Mouse (Mus musculus) hindbrain, postnatal 0 days (tissue): ENCODE measurements around the gene Gtf2i. TPM values are rescaled to one million over a fixed set of nuclear protein-coding genes. Genes with fewer than 3 reads are reported as not detected.

Experiments
- ATAC-seq: fragments of 200-750 bp; cut with Nextera tagmentation; 2 replicates; pipeline ENCODE4 v1.8.0; 2017; ENCODE audit warnings: mild to moderate bottlenecking, moderate TSS enrichment, moderate library complexity
- DNase-seq: peaks from one replicate; pipeline ENCODE4 v3.0.0-alpha.2; 2015; ENCODE audit warnings: low spot score
- H3K27ac ChIP-seq: fragments of 300-500 bp; sonication (generic); 2 replicates; pipeline ENCODE4 v1.5.1; 2014; ENCODE audit warnings: mild to moderate bottlenecking
- H3K27me3 ChIP-seq: fragments of 300-500 bp; sonication (generic); 2 replicates; pipeline ENCODE4 v1.6.1; 2014; ENCODE audit warnings: low read length, mixed read lengths; ENCODE audit not compliant: insufficient read depth
- H3K36me3 ChIP-seq: fragments of 300-500 bp; sonication (generic); 2 replicates; pipeline ENCODE4 v1.6.1; 2014; ENCODE audit warnings: low read length, mixed read lengths; ENCODE audit not compliant: insufficient read depth
- H3K4me1 ChIP-seq: fragments of 300-500 bp; sonication (generic); 2 replicates; pipeline ENCODE4 v1.6.1; 2014; ENCODE audit warnings: antibody characterized with exemption, low read length, mixed read lengths; ENCODE audit not compliant: insufficient read depth
- H3K4me2 ChIP-seq: fragments of 300-500 bp; sonication (generic); 2 replicates; pipeline ENCODE4 v1.6.1; 2014; ENCODE audit warnings: low read depth, mild to moderate bottlenecking, low read length, moderate library complexity, mixed read lengths
- H3K4me3 ChIP-seq: fragments of 300-500 bp; sonication (generic); 2 replicates; pipeline ENCODE4 v1.5.1; 2014; ENCODE audit warnings: low read length
- H3K9ac ChIP-seq: fragments of 300-500 bp; sonication (generic); replicated peaks from 2 replicates; pipeline ENCODE4 v1.6.1; 2014; ENCODE audit warnings: mild to moderate bottlenecking, low read length, moderate library complexity, mixed read lengths
- H3K9me3 ChIP-seq: fragments of 300-500 bp; sonication (generic); 2 replicates; pipeline ENCODE4 v1.6.1; 2016; ENCODE audit warnings: low read length, mixed read lengths
- CTCF ChIP-seq: IDR thresholded peaks from 2 replicates; pipeline ENCODE4 v1.5.1; 2016; ENCODE audit warnings: antibody characterized with exemption, control low read depth, low read depth
- WGBS: fragments of 180-500 bp; shearing (Covaris S2); extraction: QIAGEN DNeasy Blood & Tissue Kit; methylation state at CpG from one replicate; pipeline ENCODE4 v1.1.7; 2014; 5-methylcytosine and 5-hydroxymethylcytosine counted together
- polyA plus RNA-seq: library from polyadenylated mRNA; unstranded; fragments of >200 nt; fragmentation: Nextera tagmentation; extraction: Ambion mirVana; gene quantifications from 2 replicates; pipeline ENCODE4 v1.2.1, GENCODE M21; 2015
- total RNA-seq: library from RNA; depleted of rRNA; stranded (reverse); fragments of >200 nt; gene quantifications from 2 replicates; pipeline ENCODE4 v1.2.3, GENCODE M21; 2014

Gtf2i gene
- total and polyA plus RNA-seq, 2 experiments from 2014 or later = 85.6 to 103 TPM

DNA sequence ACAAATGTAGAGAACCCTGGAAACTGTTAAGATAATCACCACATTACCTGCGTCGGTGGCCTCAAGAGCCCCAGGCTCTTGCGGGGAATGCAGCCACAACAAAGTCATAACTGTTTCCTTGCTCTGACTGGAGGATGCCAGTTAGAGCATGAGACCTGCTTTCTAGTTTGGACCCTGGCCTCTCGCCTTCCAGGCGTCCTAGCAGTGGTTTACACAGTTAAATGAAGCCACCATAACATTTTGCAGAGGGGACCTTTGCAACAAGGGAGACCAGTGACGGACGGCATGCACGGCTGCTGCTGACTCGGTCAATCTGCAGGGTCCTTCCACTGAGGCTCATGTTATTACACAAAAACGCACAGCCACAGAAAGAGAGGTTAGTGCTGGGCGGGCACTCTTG, 41.8 kb downstream of the Gtf2i start:
- Histone ChIP-seq H3K36me3 (peaks cover 59% of the 10 kb centered on the region), H3K27me3 (no peaks in the 10 kb centered on the region), H3K9ac (no peak overlapping the region), H3K27ac (no peak overlapping the region), H3K4me3 (no peak overlapping the region), H3K4me1 (no peaks in the 10 kb centered on the region), H3K9me3 (no peaks in the 10 kb centered on the region), H3K4me2 (no peak overlapping the region)
- TF ChIP-seq CTCF = no peak
- WGBS = 76% methylated on average over 11 of the region's 11 CpGs
- ATAC-seq (no peak), DNase-seq (no peak)

DNA sequence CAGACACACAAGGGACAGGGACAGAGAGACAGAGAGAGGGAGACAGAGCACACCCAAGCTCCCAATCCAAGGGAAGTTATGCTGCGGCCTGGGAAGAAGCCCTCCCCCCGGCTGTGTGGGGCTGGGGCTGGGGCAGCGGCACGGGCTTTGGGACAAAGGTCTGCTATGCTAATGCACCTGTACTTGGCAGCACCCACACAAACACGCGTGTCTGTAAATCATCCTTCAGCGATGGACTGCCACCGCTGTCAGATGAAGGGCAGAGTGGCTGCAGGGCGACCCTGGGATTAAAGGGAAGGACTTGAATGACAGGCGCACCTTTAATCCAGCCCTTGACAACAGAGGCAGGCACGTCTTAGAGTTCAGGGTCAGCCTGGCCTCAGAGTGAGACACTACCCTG, 43.1 kb downstream of the Gtf2i start:
- 84% methylated on average over 11 of the region's 11 CpGs for WGBS

DNA sequence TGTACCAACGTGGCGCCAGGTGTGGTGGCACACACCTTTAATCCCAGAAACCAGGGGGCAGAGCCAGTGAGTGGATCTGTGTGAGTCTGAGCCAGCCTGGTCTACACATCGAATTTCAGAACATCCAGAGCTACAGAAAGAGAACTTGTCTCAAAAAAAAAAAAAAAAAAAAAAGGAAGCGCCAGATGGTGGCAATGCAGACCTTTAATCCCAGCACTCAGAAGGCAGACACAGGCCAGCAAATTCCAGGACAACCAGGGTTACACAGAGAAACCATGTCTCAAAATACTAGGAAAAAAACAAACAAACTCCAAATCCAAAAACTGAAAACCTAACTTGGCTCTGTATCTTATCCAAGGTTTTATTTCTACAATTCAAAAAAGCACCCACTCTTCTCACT, 44.0 kb downstream of the Gtf2i start:
- peaks cover 67% of the 10 kb centered on the region for H3K36me3 ChIP-seq
- no peaks in the 10 kb centered on the region for H3K4me1 ChIP-seq
- ATAC-seq (no peak), DNase-seq (no peak)
- H3K4me2 ChIP-seq = no peak overlapping the region
- no peak overlapping the region for H3K27ac ChIP-seq
- H3K27me3 ChIP-seq = no peaks in the 10 kb centered on the region
- H3K9ac ChIP-seq = no peak overlapping the region
- TF ChIP-seq CTCF = no peak
- no peaks in the 10 kb centered on the region for H3K9me3 ChIP-seq
- WGBS = 87% methylated on average over 4 of the region's 4 CpGs
- H3K4me3 ChIP-seq = no peak overlapping the region

More for the DNA sequence above, 43.1 kb downstream of the Gtf2i start:
- Histone ChIP-seq H3K9ac (no peak overlapping the region), H3K27me3 (no peaks in the 10 kb centered on the region), H3K36me3 (peaks cover 65% of the 10 kb centered on the region), H3K27ac (no peak overlapping the region), H3K4me3 (no peak overlapping the region), H3K9me3 (no peaks in the 10 kb centered on the region), H3K4me1 (no peaks in the 10 kb centered on the region), H3K4me2 (no peak overlapping the region)
- ATAC-seq (no peak), DNase-seq (no peak)
- no peak for TF ChIP-seq CTCF

DNA sequence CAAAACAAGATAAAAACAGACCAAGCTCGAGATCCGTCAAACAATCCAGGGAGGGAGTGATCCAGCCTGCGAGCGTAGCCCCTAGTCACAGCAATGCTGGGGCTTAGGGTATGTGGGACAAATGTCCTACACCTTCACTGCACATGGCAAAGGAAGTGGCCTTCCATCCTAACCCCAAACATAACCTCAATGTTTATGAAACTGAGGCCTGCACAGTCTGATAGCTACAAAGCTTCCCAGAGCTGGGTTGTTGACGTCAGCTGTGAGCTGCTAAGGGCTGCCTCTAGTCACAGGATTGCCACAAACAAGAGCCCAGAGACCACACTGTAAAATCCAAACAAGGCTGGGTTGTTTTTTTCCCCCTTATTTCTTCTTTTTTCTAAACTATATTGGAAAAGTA, 44.8 kb downstream of the Gtf2i start:
- ATAC-seq (no peak), DNase-seq (no peak)
- 0 out of 2 replicates have a peak overlapping the region, but pooled peaks have one; percentile 11 for H3K27ac ChIP-seq
- 86% methylated on average over 5 of the region's 5 CpGs for WGBS
- H3K4me2 ChIP-seq = no peak overlapping the region
- H3K36me3 ChIP-seq = peaks cover 75% of the 10 kb centered on the region
- no peaks in the 10 kb centered on the region for H3K27me3 ChIP-seq
- H3K4me1 ChIP-seq = no peaks in the 10 kb centered on the region
- H3K9me3 ChIP-seq = no peaks in the 10 kb centered on the region
- H3K4me3 ChIP-seq = no peak overlapping the region
- no peak for TF ChIP-seq CTCF
- no peak overlapping the region for H3K9ac ChIP-seq

DNA sequence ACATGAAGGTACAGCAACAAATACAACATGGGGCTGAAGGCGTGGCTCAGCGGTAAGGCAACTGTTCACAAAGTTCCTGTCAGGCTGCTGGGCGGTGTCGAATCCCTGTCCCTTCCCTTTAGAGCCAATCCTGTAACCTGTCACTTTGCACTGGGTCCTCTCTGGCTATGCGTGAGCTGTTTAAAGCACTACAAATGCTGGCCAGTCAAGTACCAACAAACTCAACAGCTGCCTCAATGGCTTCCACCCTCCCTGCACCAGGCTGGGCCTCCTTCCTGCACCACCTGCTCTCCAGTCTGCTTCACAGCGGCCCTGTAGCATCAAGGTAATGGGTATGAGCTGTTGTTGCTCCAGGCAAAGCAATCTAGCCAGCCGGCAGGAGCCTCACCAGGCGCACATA, 45.8 kb downstream of the Gtf2i start:
- ATAC-seq = no peak
- 88% methylated on average over 8 of the region's 8 CpGs for WGBS
- TF ChIP-seq CTCF = no peak

DNA sequence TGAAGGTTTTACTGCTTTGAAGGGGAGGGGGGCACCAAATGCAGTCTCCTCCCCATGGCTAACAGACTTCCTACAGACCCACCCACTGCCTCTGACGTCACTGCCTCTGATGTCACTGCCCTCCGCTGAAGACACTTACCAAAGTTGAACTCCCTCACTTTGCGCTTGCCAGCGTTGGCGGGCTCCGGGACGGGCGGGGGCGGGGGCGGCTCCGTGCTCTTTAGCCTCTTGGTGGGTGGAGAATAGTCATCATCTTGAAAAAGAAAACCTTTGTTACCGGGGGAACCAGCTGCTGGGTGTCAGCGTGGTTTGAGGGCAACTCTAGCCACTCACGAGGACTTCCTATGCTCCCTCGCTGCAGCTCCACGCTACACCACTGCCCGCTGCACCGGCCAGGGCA, 48.2 kb downstream of the Gtf2i start:
- WGBS = 81% methylated on average over 18 of the region's 18 CpGs

More for the DNA sequence above, 45.8 kb downstream of the Gtf2i start:
- Histone ChIP-seq H3K27me3 (no peaks in the 10 kb centered on the region), H3K9me3 (no peaks in the 10 kb centered on the region), H3K4me3 (no peak overlapping the region), H3K4me2 (no peak overlapping the region), H3K27ac (no peak overlapping the region), H3K36me3 (peaks cover 77% of the 10 kb centered on the region), H3K9ac (no peak overlapping the region), H3K4me1 (no peaks in the 10 kb centered on the region)
- DNase-seq = no peak

DNA sequence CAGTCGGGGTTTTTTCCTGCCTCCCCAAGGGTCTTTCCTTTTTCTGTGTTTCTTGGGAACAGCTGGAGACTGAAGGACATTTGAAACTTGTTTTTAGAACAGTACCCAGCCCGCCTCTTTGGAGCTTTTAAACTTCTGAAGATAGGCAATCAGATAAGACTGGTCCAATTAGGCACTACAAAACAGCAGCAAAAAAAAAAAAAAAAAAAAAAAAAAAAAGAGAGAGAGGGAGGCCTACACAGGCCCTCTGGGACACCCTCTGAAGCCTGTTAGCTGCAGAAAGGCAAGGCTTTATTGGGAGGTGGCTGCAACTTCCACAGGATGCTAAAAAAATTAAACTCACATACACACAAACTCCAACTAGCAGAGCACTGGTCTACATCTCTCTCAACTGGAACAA, 48.7 kb downstream of the Gtf2i start:
- Histone ChIP-seq H3K36me3 (peaks cover 80% of the 10 kb centered on the region), H3K9me3 (no peaks in the 10 kb centered on the region), H3K4me1 (no peaks in the 10 kb centered on the region), H3K27me3 (no peaks in the 10 kb centered on the region), H3K27ac (no peak overlapping the region), H3K9ac (no peak overlapping the region), H3K4me3 (no peak overlapping the region), H3K4me2 (no peak overlapping the region)
- DNase-seq (no peak), ATAC-seq (no peak)
- no peak for TF ChIP-seq CTCF
- WGBS = 85% methylated on average over 2 of the region's 2 CpGs

More for the DNA sequence above, 48.2 kb downstream of the Gtf2i start:
- no peak overlapping the region for H3K4me3 ChIP-seq
- H3K9ac ChIP-seq = no peak overlapping the region
- H3K4me2 ChIP-seq = no peak overlapping the region
- no peak for ATAC-seq
- no peaks in the 10 kb centered on the region for H3K9me3 ChIP-seq
- no peaks in the 10 kb centered on the region for H3K27me3 ChIP-seq
- TF ChIP-seq CTCF = no peak
- no peaks in the 10 kb centered on the region for H3K4me1 ChIP-seq
- peaks cover 78% of the 10 kb centered on the region for H3K36me3 ChIP-seq
- no peak for DNase-seq
- no peak overlapping the region for H3K27ac ChIP-seq
